Mouse (Mus musculus) kidney, adult 11 months (tissue): ENCODE measurements around the gene Ninj2.

ENCODE experiments used
- DNase-seq: peaks from one replicate; pipeline ENCODE4 v3.0.0; 2022

Ninj2 gene

DNA sequence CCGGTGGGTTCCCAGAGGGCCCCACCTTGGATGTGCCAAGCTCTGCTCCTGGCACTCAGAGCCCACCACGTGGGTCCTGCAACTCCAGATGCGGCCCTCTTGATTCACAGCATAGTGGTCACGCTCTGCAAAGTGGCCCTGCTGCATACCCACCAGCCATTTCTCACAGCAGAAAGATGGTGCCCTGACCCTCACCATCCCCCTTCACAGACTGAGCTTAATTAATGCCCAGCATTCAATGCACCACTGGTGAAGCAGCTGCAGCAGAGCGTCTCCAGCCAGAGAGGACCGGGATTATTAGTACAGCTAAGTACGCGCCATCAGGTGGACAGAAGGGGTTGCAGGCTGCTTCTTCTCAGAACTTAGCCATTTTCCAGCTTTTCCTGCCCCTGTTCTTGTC, 109.3 kb downstream of the Ninj2 start:
- no peak for DNase-seq

DNA sequence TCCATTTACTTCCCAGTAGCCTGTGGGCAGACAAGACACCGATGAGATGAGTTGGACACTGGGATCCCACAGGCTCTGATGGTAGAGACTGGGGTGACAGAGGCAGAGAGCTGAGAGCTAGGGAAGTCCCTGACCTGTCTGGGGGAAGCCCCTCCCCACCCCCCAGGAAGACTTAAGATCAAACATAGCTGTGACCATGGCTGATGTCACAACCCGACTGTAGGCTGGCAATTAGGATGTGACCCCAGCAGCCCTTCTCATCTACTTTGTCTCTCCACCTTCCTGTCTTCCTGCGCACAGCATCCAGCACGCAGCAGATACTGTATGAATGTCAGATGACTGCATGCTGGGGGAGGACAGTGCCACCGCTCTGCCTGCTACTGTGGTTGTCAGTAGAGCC, 113.4 kb downstream of the Ninj2 start:
- no peak for DNase-seq

DNA sequence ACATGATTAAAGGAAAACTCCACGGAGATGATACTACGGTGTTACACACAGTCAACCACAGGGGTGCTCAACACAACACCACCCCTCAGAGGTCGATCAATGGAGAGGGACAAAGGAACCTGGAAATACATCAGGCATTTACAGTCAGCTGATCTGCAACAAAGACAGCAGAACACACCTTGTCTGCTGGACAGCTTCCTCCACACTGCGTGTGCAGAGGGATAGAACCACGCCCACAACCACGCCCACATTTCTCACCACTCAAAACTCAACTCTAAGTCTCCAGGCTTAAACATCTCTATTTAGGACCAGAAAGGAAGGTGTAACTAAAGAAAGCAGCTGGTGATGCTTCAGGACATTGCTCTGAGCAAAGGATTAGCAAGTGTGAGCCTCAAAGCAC, 118.4 kb downstream of the Ninj2 start:
- no peak for DNase-seq

- DNase-seq: no peak
Measured at GRCm38 (mm10) chr6:120216702-120217101, 123.6 kb downstream of the Ninj2 start.

DNA sequence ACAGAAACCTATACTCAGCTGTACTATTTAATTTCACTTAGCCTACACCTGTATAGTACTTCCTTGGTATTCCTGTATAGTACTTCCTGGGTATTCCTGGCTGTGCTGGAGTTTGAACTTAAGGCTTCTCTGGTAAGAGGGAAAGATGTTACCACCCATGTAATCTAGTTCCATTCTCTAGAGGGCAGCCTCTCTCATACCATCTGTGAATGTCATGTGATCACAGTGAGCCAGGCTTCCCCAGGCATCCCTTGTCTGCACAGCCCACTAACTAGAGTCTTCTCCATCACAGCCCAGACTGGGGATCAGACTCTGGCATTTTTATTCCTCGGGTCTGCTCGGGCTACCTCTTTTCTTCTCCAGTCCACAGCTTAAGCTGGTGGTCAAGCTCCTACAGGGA, 126.1 kb downstream of the Ninj2 start:
- DNase-seq: no peak

DNA sequence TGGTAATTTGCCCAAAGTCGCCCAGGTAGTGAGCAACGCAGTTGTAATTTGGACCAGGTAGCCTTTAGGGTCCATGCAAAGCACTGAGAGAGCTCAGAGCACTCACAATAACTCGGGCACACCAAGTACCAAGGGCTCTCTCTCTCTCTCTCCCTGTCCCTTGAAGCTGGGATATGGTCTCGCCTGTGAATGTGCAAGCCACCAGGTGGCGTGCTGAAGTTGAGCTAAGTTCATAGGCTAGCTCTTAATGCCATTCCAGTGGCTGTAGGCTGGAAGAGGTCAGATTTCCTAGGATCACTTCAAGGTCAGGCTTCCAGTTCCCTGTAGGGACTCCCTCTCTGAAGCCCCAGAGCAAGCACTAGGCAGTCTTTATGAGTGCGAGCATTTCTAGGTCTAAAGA, 129.5 kb downstream of the Ninj2 start:
- peak; percentile 71 for DNase-seq

- DNase-seq: no peak
Measured at GRCm38 (mm10) chr6:120225355-120225754, 132.2 kb downstream of the Ninj2 start.

- no peak for DNase-seq
Measured at GRCm38 (mm10) chr6:120227068-120227467, 133.9 kb downstream of the Ninj2 start.

DNA sequence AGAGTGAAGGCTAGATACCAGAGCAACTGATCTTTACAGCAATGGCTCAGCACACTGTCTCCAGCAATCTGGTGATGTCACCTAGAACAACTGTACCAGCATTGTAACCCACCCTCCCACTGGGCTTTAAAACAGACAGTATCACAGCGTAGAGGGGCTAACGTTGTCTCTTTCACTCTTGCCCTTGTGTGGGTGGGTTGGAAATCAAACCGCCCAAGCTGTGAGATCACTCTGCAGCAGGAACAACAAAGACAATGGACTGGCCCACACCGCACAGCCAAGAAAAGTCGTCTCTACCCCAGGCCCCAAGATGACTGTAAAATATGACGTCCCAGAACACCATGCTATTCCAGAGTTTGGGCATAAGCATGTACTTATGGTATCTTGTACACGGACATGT, 136.7 kb downstream of the Ninj2 start:
- no peak for DNase-seq

GRCm38 (mm10) chr6:120230441-120230840, 137.3 kb downstream of the Ninj2 start:
- no peak for DNase-seq

- DNase-seq: no peak
Measured at GRCm38 (mm10) chr6:120232885-120233284, 139.7 kb downstream of the Ninj2 start.

DNA sequence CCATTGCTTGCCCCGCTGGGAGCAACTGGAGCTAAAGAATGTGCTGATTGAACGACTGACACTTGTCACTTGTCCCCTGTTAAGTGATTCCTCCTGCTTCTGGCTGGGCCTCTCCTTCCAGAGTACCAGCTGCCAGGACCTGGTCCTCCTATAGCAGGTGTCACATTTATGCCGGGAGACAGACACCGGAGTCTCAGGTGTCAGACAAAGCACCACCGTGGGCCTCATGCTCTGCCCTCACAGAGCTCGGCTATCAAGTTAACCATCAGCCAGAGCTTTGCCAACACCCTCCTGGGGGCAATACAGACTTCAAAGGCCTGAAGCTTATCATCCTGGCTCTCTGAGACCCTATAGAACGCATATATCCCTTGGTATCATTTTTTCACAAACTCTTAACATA, 142.7 kb downstream of the Ninj2 start:
- DNase-seq: no peak

- peak; percentile 26 for DNase-seq
Measured at GRCm38 (mm10) chr6:120240461-120240860, 147.3 kb downstream of the Ninj2 start.

DNA sequence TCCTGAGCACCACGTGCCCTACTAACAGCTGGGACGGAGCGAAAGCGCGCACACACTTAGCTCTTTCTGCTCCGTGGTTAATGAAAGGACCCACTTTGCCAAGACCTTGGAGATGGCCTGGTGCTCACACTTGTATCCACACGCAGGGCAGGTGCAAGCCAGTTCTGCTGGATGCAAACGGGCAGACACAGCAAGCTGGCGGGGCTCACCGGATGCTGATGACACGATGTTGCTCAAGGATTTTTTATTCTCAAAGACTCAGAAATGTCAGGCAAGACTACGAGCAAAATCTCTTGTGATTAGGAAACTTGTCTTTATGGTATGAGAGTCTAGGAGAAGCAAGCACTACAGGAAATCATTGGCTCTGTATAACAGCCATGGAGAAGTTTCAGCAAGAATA, 148.3 kb downstream of the Ninj2 start:
- DNase-seq: no peak

GRCm38 (mm10) chr6:120242530-120242929, 149.4 kb downstream of the Ninj2 start:
- DNase-seq: peak; percentile 42

- DNase-seq: peak; percentile 42
Measured at GRCm38 (mm10) chr6:120243250-120243649, 150.1 kb downstream of the Ninj2 start.

DNA sequence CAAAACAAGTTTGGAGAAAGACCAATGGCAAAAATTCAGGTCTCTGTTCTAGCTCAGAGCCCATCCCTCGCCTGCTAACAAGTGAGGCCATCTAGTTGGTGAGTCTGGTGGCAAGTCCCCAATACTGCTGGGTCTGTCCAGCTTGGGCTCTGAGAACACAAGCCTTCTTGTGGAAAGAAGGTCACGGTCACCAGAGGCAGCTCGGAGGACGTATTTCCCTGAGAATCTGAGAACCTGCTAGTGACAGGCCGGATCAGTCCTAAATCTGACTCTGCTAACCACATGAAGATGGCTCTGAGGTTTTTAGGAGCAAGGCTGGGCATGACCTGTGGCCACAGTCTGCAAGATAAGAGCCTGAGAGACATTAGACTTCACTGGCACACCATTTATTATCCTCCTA, 153.5 kb downstream of the Ninj2 start:
- DNase-seq: no peak

- DNase-seq: peak; percentile 44
Measured at GRCm38 (mm10) chr6:120249831-120250230, 156.7 kb downstream of the Ninj2 start.
